Mouse (Mus musculus): ENCODE results near the gene Mapk8ip1.

- no peak for TF ChIP-seq CTCF (IDR thresholded peaks at IDR 0.05; ENCODE audit: insufficient read depth, low read length)
- no peak for TF ChIP-seq POLR2A (IDR thresholded peaks at IDR 0.05; ENCODE audit: borderline replicate concordance, extremely low read depth, low read depth, low read length)
These were observed 34.0 kb upstream of the Mapk8ip1 start for GRCm38 (mm10) chr2:92435023-92435422.
